Mouse (Mus musculus) CH12.LX (cell line): ENCODE measurements around the gene Yeats2.
A peak's percentile ranks its signal among the peaks of the same experiment; 100 is the strongest.

ENCODE experiments used
- CTCF ChIP-seq, 2 experiments: IDR thresholded peaks in 1 of 2; conservative IDR thresholded peaks in 1 of 2; 2 replicates each; pipeline ENCODE4 v1.5.1; 2011 to 2012; ENCODE audit warnings: low read depth in 2 of 2, low read length in 2 of 2, improper control_type of control experiment in 1 of 2, inconsistent platforms in 1 of 2, mild to moderate bottlenecking in 1 of 2, moderate library complexity in 1 of 2
- EP300 ChIP-seq: IDR thresholded peaks from 2 replicates; pipeline ENCODE4 v1.6.1; 2011; ENCODE audit warnings: low read length, improper control_type of control experiment
- GABPA ChIP-seq: IDR thresholded peaks from 2 replicates; pipeline ENCODE4 v1.6.1; 2012; ENCODE audit warnings: low read depth, low read length, improper control_type of control experiment, inconsistent platforms; ENCODE audit not compliant: insufficient replicate concordance
- IRF4 ChIP-seq: IDR thresholded peaks from 2 replicates; pipeline ENCODE4 v1.6.1; 2014; ENCODE audit warnings: low read depth, mild to moderate bottlenecking, inconsistent platforms, low read length, improper control_type of control experiment
- POLR2A ChIP-seq: IDR thresholded peaks from 2 replicates; pipeline ENCODE4 v1.6.1; 2011; ENCODE audit warnings: low read depth, mild to moderate bottlenecking, improper control_type of control experiment, low read length
- USF1 ChIP-seq: IDR thresholded peaks from 2 replicates; pipeline ENCODE4 v1.6.1; 2014; ENCODE audit warnings: low read depth, mild to moderate bottlenecking, inconsistent platforms, low read length, improper control_type of control experiment
- ZMIZ1 ChIP-seq: IDR thresholded peaks from 2 replicates; pipeline ENCODE4 v1.6.1; 2012; ENCODE audit warnings: low read depth, mild to moderate bottlenecking, inconsistent platforms, low read length, improper control_type of control experiment

GRCm38 (mm10) chr16:20185368-20185767, 44.5 kb downstream of the Yeats2 start:
- TF ChIP-seq CTCF (conservative IDR thresholded peaks at IDR 0.05 in 1 of 2, IDR thresholded peaks at IDR 0.05 in 1 of 2; ENCODE audit: low read depth in 2 of 2, low read length in 2 of 2) (peak; percentile 52 to 71; a peak in 3 of 4 replicates), POLR2A (no peak), EP300 (no peak), USF1 (no peak), GABPA (no peak), ZMIZ1 (no peak), IRF4 (no peak)
